Mouse (Mus musculus) lung, embryonic 16.5 days (tissue): Measurements from ENCODE around the gene Smap2. TPM values are rescaled to one million over a fixed set of nuclear protein-coding genes. Genes with fewer than 3 reads are reported as not detected.

Experiments
- ATAC-seq: fragments of 200-750 bp; cut with Nextera tagmentation; 2 replicates; pipeline ENCODE4 v1.8.0; 2017; ENCODE audit warnings: low read depth, mild to moderate bottlenecking, moderate library complexity
- H3K27ac ChIP-seq: fragments of 300-500 bp; sonication (generic); 2 replicates; pipeline ENCODE4 v1.5.1; 2014; ENCODE audit warnings: mild to moderate bottlenecking, control low read depth, low read length
- H3K27me3 ChIP-seq: fragments of 300-500 bp; sonication (generic); 2 replicates; pipeline ENCODE4 v1.6.1; 2014; ENCODE audit warnings: low read depth, low read length, mixed read lengths; ENCODE audit not compliant: control insufficient read depth, insufficient read depth
- H3K36me3 ChIP-seq: fragments of 300-500 bp; sonication (generic); 2 replicates; pipeline ENCODE4 v1.6.1; 2014; ENCODE audit warnings: low read length; ENCODE audit not compliant: control insufficient read depth, insufficient read depth
- H3K4me1 ChIP-seq: fragments of 300-500 bp; sonication (generic); replicated peaks from 2 replicates; pipeline ENCODE4 v1.6.1; 2014; ENCODE audit warnings: low read length, mixed read lengths; ENCODE audit not compliant: control insufficient read depth, insufficient read depth
- H3K4me2 ChIP-seq: fragments of 300-500 bp; sonication (generic); 2 replicates; pipeline ENCODE4 v1.6.1; 2014; ENCODE audit warnings: low read depth, low read length, control low read depth
- H3K4me3 ChIP-seq: fragments of 300-500 bp; sonication (generic); 2 replicates; pipeline ENCODE4 v1.5.1; 2014; ENCODE audit warnings: mild to moderate bottlenecking, low read length, control low read depth
- H3K9ac ChIP-seq: fragments of 300-500 bp; sonication (generic); 2 replicates; pipeline ENCODE4 v1.6.1; 2014; ENCODE audit warnings: low read length, control low read depth
- H3K9me3 ChIP-seq: fragments of 300-500 bp; sonication (generic); 2 replicates; pipeline ENCODE4 v1.6.1; 2016; ENCODE audit warnings: low read length; ENCODE audit not compliant: control insufficient read depth
- WGBS: fragments of 180-500 bp; shearing (Covaris S2); extraction: QIAGEN DNeasy Blood & Tissue Kit; methylation state at CpG from one replicate; pipeline ENCODE4 v1.1.7; 2014; 5-methylcytosine and 5-hydroxymethylcytosine counted together
- polyA plus RNA-seq: library from polyadenylated mRNA; unstranded; fragments of >200 nt; fragmentation: Nextera tagmentation; extraction: Ambion mirVana; gene quantifications from 2 replicates; pipeline ENCODE4 v1.2.1, GENCODE M21; 2015

The Smap2 gene
- polyA plus RNA-seq, 1 experiment from 2014 or later, result 12.6 TPM

DNA sequence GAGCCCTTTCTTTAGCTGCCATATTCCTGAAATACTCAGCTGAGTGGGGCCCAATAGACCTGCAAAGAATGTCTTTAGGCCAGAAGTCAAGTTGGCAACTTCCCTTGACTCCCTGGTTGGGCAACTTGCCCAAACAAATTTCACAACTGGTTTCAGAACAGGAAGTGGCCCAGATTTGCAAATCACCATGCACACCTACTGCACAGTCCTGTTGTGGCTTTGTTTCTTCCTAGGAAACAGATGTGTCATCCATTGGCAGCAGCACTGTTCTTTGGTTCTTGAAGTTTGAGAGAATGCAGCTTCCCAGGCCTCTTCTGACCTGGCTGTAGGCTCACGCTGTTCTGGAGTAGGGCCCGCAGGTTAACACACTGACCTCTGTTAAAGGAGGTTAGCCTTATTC, 6.9 kb upstream of the Smap2 start:
- no peaks in the 10 kb centered on the region; the same call in 1 of the 2 replicates for H3K4me1 ChIP-seq
- ATAC-seq, result peak; percentile 37; the same call in 1 of the 2 replicates
- H3K4me3 ChIP-seq, result no peak overlapping the region
- no peak overlapping the region for H3K4me2 ChIP-seq
- H3K9me3 ChIP-seq, result no peaks in the 10 kb centered on the region
- no peaks in the 10 kb centered on the region for H3K36me3 ChIP-seq
- no peaks in the 10 kb centered on the region for H3K27me3 ChIP-seq
- WGBS, result 71% methylated on average over 2 of the region's 2 CpGs
- no peak overlapping the region for H3K27ac ChIP-seq
- no peak overlapping the region for H3K9ac ChIP-seq

DNA sequence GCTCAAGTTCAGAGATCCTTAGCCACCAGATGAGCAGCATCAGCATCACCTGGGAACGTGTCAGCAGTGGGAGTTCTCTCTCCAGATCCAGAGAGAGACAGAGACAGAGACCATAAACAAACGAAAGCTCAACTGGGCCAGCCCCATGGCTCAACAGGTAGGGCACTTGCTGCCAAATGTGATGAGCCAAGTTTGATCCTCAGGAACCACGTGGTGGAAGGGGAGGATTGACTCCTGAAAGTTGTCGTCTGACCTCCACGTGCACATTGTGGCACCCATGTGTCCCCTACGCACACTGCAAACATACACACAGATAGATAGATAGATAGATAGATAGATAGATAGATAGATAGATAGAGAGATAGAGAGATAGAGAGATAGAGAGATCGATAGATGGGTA, 6.4 kb upstream of the Smap2 start:
- Histone ChIP-seq H3K4me2 (no peak overlapping the region), H3K9ac (no peak overlapping the region), H3K4me1 (no peaks in the 10 kb centered on the region; the same call in 1 of the 2 replicates), H3K27me3 (no peaks in the 10 kb centered on the region), H3K9me3 (no peaks in the 10 kb centered on the region), H3K27ac (no peak overlapping the region), H3K4me3 (no peak overlapping the region), H3K36me3 (no peaks in the 10 kb centered on the region)
- no peak for ATAC-seq
- 78% methylated on average over 7 of the region's 7 CpGs for WGBS

DNA sequence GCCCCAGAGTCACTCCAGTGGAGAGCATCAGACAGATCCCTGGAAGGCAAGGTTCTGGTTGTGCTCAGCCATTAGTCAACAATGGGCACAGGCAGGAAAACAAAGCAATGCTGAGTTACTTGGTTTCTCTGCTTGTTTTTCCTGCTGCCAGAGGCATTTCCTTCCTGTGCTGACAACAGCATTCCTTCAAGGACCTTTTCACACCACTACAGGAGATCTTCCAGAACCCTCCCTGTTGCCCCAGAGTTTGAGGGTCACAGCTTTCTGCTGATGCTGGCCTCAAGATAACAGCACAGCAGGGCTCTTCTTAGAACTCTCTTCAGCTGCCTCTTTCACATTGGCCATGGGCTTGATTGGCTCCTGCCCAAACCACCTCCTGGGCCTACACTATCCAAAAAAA, 4.9 kb upstream of the Smap2 start:
- Histone ChIP-seq H3K36me3 (no peaks in the 10 kb centered on the region), H3K27me3 (no peaks in the 10 kb centered on the region), H3K9ac (no peak overlapping the region), H3K4me3 (no peak overlapping the region), H3K27ac (no peak overlapping the region), H3K9me3 (no peaks in the 10 kb centered on the region), H3K4me1 (peaks cover 3% of the 10 kb centered on the region; the same call in 1 of the 2 replicates), H3K4me2 (no peak overlapping the region)
- ATAC-seq, result no peak

DNA sequence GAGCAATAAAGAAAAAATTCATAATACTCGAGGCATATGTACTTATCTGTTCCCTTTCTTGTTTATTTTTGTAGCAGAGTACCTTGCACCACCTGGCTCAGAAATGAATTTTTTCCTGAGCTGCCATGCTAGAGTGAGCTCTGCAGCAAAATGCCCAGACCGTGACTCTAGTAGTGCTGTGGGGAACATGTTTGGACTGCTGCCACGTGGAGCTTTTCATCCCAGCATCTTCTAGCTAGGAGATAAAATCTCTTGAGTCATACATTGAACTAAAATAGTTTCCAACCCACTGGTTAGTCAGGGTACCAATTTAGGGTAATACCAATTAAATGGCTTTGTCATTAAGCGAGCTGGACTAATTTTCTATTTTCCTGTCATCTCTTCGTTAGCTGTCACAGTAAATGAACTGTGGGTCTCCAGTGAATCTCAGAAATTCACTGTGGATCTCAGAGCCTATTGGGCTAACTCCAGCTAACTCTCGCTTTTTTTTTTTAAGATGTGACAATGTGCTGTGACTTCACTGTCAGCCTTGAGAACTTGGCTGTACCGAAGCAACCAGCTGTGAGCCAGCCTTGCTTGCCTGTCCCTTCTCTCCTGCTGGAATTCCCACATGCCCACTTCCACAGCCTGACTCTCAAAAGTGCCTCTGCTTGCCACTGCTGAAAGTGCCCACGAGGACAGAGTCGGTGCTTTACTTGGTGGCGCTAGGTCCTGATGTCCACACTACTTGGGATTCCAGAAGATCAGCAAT, 3.2 kb upstream of the Smap2 start:
- 65% methylated on average over 10 of the region's 10 CpGs for WGBS
- H3K9me3 ChIP-seq, result no peaks in the 10 kb centered on the region
- peaks cover 9% of the 10 kb centered on the region for H3K4me1 ChIP-seq
- H3K9ac ChIP-seq, result no peak overlapping the region
- ATAC-seq, result no peak
- no peak overlapping the region for H3K4me2 ChIP-seq
- no peaks in the 10 kb centered on the region for H3K27me3 ChIP-seq
- H3K27ac ChIP-seq, result no peak overlapping the region
- no peaks in the 10 kb centered on the region for H3K36me3 ChIP-seq
- no peak overlapping the region for H3K4me3 ChIP-seq

DNA sequence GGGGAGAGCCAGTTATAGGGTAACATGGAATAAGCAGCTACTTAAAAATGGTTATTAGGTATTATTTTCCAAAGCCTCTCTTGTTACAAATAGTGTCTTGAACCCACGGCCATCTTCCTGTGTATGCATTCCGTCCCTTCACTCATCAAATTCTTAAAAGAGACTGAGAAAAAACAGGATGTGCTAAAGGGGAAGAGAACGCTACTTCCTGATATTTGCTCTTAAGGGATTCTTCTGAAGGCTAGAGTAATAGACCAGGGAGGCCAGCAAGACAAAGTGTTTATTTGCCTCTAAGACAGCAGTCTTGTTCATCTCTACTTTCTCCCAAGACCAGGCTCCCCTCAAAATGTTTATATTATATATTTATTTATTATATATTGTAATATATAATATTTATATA, 1.2 kb upstream of the Smap2 start:
- ATAC-seq, result no peak

DNA sequence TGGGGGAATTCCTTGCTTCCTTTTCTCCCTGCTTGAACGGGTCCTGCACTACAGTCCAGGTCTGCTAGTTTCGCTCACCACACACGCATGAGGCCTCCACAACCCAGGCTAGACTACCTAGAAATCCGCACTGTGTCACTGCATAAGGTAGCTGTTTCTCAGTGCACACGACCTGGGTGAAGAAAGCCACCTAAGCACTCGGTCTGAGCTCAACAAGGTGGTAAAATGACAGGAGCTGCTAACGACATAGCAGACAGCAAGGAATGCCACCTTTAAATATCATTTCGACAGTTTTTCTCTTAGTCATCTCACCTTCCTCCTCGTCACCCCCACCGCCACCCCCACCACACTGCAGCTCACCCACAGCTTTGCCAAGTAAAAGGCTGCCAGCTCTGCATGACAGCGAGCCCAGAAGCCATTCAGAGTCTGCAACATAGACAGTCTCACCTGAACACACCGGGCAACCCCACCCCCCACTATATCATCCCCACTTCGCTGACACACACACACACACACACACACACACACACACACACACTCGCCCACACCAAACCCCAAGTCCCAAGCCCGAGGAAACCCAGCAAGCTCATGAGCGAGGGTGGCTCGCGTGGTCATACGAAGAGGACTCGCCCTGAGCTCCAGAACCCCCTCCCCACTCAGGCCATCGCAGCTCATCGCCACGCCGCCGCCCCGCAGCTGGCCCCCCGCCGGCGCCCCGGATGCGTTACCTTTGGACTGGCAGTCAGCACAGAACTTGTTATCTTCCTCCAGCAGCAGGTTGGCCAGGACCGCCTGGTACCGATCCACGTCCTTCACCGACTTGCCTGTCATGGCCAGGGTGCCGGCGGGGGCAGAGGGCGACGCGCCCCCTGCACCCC, 787 bp downstream of the Smap2 start:
- Histone ChIP-seq H3K27me3 (no peaks in the 10 kb centered on the region), H3K27ac (peak overlapping the region; percentile 74), H3K4me1 (peaks cover 9% of the 10 kb centered on the region), H3K4me2 (peak overlapping the region; percentile 93), H3K4me3 (peak overlapping the region; percentile 97), H3K9me3 (no peaks in the 10 kb centered on the region), H3K36me3 (no peaks in the 10 kb centered on the region), H3K9ac (peak overlapping the region; percentile 95)
- ATAC-seq, result peak; percentile 27; the same call in 1 of the 2 replicates
- 4% methylated on average over 40 of the region's 40 CpGs for WGBS

More for the DNA sequence above, 1.2 kb upstream of the Smap2 start:
- Histone ChIP-seq H3K4me2 (no peak overlapping the region), H3K9ac (no peak overlapping the region), H3K4me3 (no peak overlapping the region), H3K36me3 (no peaks in the 10 kb centered on the region), H3K4me1 (peaks cover 9% of the 10 kb centered on the region), H3K27me3 (no peaks in the 10 kb centered on the region), H3K27ac (no peak overlapping the region), H3K9me3 (no peaks in the 10 kb centered on the region)
- 75% methylated on average over 3 of the region's 3 CpGs for WGBS

DNA sequence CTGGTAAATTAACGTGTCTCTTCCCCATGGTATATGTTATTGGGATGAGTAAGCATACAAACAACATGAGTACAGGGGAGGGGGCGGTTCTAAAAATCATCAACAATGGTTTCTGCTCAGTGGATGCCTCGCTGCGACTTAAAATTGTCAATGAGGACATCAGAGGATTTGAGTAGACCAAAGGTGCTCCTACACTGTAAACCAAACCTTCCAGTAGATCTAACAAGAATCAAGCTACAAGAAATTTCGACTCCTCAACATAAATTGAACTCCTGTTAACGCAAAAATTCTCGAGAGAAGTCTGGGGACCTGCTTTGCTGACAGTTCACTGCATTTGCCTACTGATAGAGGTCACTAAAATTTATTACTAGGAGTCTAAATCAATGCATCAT, 1.8 kb downstream of the Smap2 start:
- Histone ChIP-seq H3K9ac (no peak overlapping the region), H3K4me2 (peak overlapping the region; percentile 93; the same call in 1 of the 2 replicates), H3K27me3 (no peaks in the 10 kb centered on the region), H3K9me3 (no peaks in the 10 kb centered on the region), H3K4me3 (no peak overlapping the region), H3K36me3 (no peaks in the 10 kb centered on the region), H3K4me1 (peaks cover 13% of the 10 kb centered on the region), H3K27ac (no peak overlapping the region)
- 72% methylated on average over 7 of the region's 7 CpGs for WGBS
- no peak for ATAC-seq

DNA sequence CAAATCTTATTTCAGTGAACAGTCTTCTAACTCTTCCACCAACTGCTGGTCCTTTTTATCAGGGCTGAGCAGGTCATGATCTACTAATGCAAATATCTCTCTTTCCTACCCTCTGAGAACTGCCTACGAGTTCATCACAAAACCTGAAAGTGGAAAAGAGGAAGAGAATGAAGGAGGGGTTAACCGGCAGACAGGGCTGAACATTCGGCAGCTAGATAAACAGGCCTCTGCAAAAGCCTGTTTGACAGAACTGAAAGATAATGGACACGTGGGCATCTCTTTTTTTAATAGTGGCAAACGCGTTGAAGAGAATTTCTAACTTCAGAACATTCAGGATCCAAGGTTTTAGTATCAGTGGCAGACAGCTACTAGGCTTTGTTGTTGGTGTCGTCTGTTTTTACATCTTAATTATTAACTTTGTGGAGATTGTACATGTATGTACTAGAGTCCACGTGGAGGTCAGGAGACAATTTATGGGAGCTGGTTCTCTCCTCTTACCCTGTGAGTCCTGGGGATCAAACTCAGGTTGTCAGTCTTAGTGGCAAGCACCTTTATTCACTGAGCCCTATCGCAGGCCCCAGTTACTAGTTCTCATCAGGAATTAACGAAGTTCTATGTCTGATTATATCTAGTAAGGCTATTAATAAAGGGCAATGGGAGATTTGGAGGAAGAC, 2.3 kb downstream of the Smap2 start:
- Histone ChIP-seq H3K27ac (no peak overlapping the region), H3K9ac (no peak overlapping the region), H3K27me3 (no peaks in the 10 kb centered on the region), H3K4me2 (no peak overlapping the region), H3K9me3 (no peaks in the 10 kb centered on the region), H3K4me3 (no peak overlapping the region), H3K4me1 (peaks cover 13% of the 10 kb centered on the region), H3K36me3 (no peaks in the 10 kb centered on the region)
- WGBS, result 49% methylated on average over 10 of the region's 10 CpGs
- ATAC-seq, result no peak
